Comparison of ENCODE assay signal across 24 mouse cellular contexts in genomic region chr13:49181411-49181984, GRCm38 (mm10). TPM values are rescaled to one million over a fixed set of nuclear protein-coding genes. Genes with fewer than 3 reads are reported as not detected.
DNase-seq lines count a peak whose midpoint lies in the region; ATAC-seq lines count a peak whose summit lies in the region.
"Had no signal": no experiment of that assay in that cellular context is flagged by ENCODE, and none has a peak within 500 bp of the region (broad histone marks: within the 10 kb centered on the region; RNA-seq: fewer than 3 reads in every experiment).

No protein-coding gene starts in this region.

- no peak overlapping the region for H3K4me2 ChIP-seq in hindbrain, embryonic 13.5 days
- H3K4me2 ChIP-seq: embryonic facial prominence, embryonic 12.5 days; hindbrain, embryonic 15.5 days; liver, embryonic 15.5 days; neural tube, embryonic 13.5 days had no signal

- peaks cover 32% of the 10 kb centered on the region for H3K4me1 ChIP-seq in heart, embryonic 10.5 days
- H3K4me1 ChIP-seq in hindbrain, embryonic 13.5 days (replicated peaks), result peaks cover 18% of the 10 kb centered on the region

- H3K27me3 ChIP-seq in heart, embryonic 10.5 days (ENCODE audit: insufficient read depth, poor library complexity, severe bottlenecking), result no peaks in the 10 kb centered on the region
- peaks cover 5% of the 10 kb centered on the region for H3K27me3 ChIP-seq in hindbrain, embryonic 13.5 days
- H3K27me3 ChIP-seq: embryonic facial prominence, embryonic 12.5 days; hindbrain, embryonic 15.5 days; liver, embryonic 15.5 days had no signal

- intact Hi-C loops in heart, postnatal 25 days (cut with DNase I), result no loop called here

- 80% methylated on average over 3 of the region's 3 CpGs for WGBS in heart, embryonic 10.5 days
- 89% methylated on average over 3 of the region's 3 CpGs for WGBS in hindbrain, embryonic 13.5 days

- H3K27ac ChIP-seq in heart, embryonic 10.5 days, result peak overlapping the region; percentile 1; the same call in 1 of the 2 replicates
- no peak overlapping the region for H3K27ac ChIP-seq in hindbrain, embryonic 13.5 days
- H3K27ac ChIP-seq: embryonic facial prominence, embryonic 12.5 days; heart, adult 2 months; hindbrain, embryonic 15.5 days; kidney, postnatal 0 days; layer of hippocampus, adult 2 months; liver, embryonic 15.5 days; neural tube, embryonic 13.5 days had no signal

- no peak overlapping the region for H3K4me3 ChIP-seq in heart, embryonic 10.5 days
- no peak overlapping the region for H3K4me3 ChIP-seq in hindbrain, embryonic 13.5 days
- H3K4me3 ChIP-seq: embryonic facial prominence, embryonic 12.5 days; heart, adult 2 months; hindbrain, embryonic 15.5 days; layer of hippocampus, adult 2 months; liver, embryonic 15.5 days; neural tube, embryonic 13.5 days had no signal

- ATAC-seq in hindbrain, embryonic 13.5 days (ENCODE audit: low FRiP score), result no peak
- ATAC-seq: forebrain, postnatal 0 days; intestine, embryonic 16.5 days; lung, postnatal 0 days had no signal

- no peaks in the 10 kb centered on the region for H3K36me3 ChIP-seq in heart, embryonic 10.5 days
- H3K36me3 ChIP-seq in hindbrain, embryonic 13.5 days, result no peaks in the 10 kb centered on the region
- H3K36me3 ChIP-seq: embryonic facial prominence, embryonic 12.5 days; hindbrain, embryonic 15.5 days; liver, embryonic 15.5 days; neural tube, embryonic 13.5 days had no signal

- no peak overlapping the region for H3K9ac ChIP-seq in hindbrain, embryonic 13.5 days
- H3K9ac ChIP-seq: embryonic facial prominence, embryonic 12.5 days; forebrain, postnatal 0 days; hindbrain, embryonic 15.5 days; liver, embryonic 15.5 days; neural tube, embryonic 13.5 days had no signal

- no peak for DNase-seq in heart, embryonic 10.5 days (ENCODE audit: low spot score)
- no peak for DNase-seq in heart, postnatal 25 days (ENCODE audit: low spot score)
- peak; percentile 7 for DNase-seq in right cerebral cortex, postnatal 14 days
- DNase-seq in right cerebral cortex, postnatal 4 days, result no peak
- peak; percentile 79 for DNase-seq in cerebellum, adult 8-10 months
- DNase-seq in adrenal gland, postnatal 14 days, result no peak
- no peak for DNase-seq in ovary, postnatal 10 days (ENCODE audit: low spot score)
- DNase-seq: B cell, adult 2 months; forebrain, postnatal 0 days; gastrocnemius, postnatal 10 days; heart, postnatal 10 days; right cerebral cortex, postnatal 25 days; thymus, postnatal 4 days had no signal

- no peaks in the 10 kb centered on the region; the same call in 1 of the 2 replicates for H3K9me3 ChIP-seq in heart, embryonic 10.5 days
- no peaks in the 10 kb centered on the region for H3K9me3 ChIP-seq in hindbrain, embryonic 13.5 days
- H3K9me3 ChIP-seq: embryonic facial prominence, embryonic 12.5 days; hindbrain, embryonic 15.5 days; liver, embryonic 15.5 days; neural tube, embryonic 13.5 days had no signal

RNA-seq across cellular contexts. Expression of gene Ninj1, which starts 5.8 kb away (rescaled TPM):
- polyA plus RNA-seq in heart, embryonic 10.5 days (2016; fragmentation: Nextera tagmentation; extraction: Ambion mirVana), result 51.3 and 55.3 TPM in 2 replicates
- 100 to 1,000 TPM; 101 to 109 TPM for total RNA-seq in heart, postnatal 25 days (2021)
- 19.3 and 19.9 TPM in 2 replicates for polyA plus RNA-seq in hindbrain, embryonic 13.5 days (2015; fragmentation: Nextera tagmentation; extraction: Ambion mirVana)
- total RNA-seq in adrenal gland, postnatal 14 days (2021), result 69.8 and 83.7 TPM in 2 replicates

RNA-seq across cellular contexts. Expression of gene Wnk2, which starts 33.7 kb away (rescaled TPM):
- polyA plus RNA-seq in heart, embryonic 10.5 days (2016; fragmentation: Nextera tagmentation; extraction: Ambion mirVana), result 0.89 TPM in 2 replicates
- total RNA-seq in heart, postnatal 25 days (2021), result 10 to 100 TPM; 71.4 to 78.2 TPM
- polyA plus RNA-seq in hindbrain, embryonic 13.5 days (2015; fragmentation: Nextera tagmentation; extraction: Ambion mirVana), result 20.3 and 20.7 TPM in 2 replicates
- 2.6 and 3.3 TPM in 2 replicates for total RNA-seq in adrenal gland, postnatal 14 days (2021)
- total RNA-seq: monocyte, adult 5-6 weeks had no signal

RNA-seq across cellular contexts. Expression of gene Card19, which starts 34.3 kb away (rescaled TPM):
- polyA plus RNA-seq in heart, embryonic 10.5 days (2016; fragmentation: Nextera tagmentation; extraction: Ambion mirVana), result 52.7 and 64.6 TPM in 2 replicates
- total RNA-seq in heart, postnatal 25 days (2021), result 100 to 1,000 TPM; 152 to 154 TPM
- polyA plus RNA-seq in hindbrain, embryonic 13.5 days (2015; fragmentation: Nextera tagmentation; extraction: Ambion mirVana), result 27.2 and 31.3 TPM in 2 replicates
- total RNA-seq in adrenal gland, postnatal 14 days (2021), result 60.3 and 60.6 TPM in 2 replicates

Comparison
In these comparisons a context has a peak if more than half of its experiments do, and no peak if none do; other contexts are left out.
1. DNase-seq: peak in right cerebral cortex, postnatal 14 days (single experiment) and cerebellum, adult 8-10 months (single experiment); none in heart, embryonic 10.5 days (single experiment), heart, postnatal 25 days (single experiment), right cerebral cortex, postnatal 4 days (single experiment), adrenal gland, postnatal 14 days (single experiment) and ovary, postnatal 10 days (single experiment).
2. RNA of gene Wnk2, which starts 33.7 kb away (total RNA-seq): 71.4 to 78.2 TPM in heart, postnatal 25 days; 2.6 to 3.3 TPM in adrenal gland, postnatal 14 days; every median in the first group is over 10 times any median in the second.